Mouse (Mus musculus) cerebral cortex, adult 2 months (tissue): ENCODE measurements around the gene Rhox4e.

Experiments
- WGBS: fragments of 180-500 bp; shearing (Covaris S2); methylation state at CpG from one replicate; pipeline ENCODE4 v1.1.7; 2018; 5-methylcytosine and 5-hydroxymethylcytosine counted together

Gene Rhox4e

GRCm38 (mm10) chrX:37557112-37557511 lies at the start of gene Rhox4e:
Gene Rhox4e, plus strand, starts transcription at chrX:37557412.
- WGBS: 96% methylated on average over 10 of the region's 18 CpGs

DNA sequence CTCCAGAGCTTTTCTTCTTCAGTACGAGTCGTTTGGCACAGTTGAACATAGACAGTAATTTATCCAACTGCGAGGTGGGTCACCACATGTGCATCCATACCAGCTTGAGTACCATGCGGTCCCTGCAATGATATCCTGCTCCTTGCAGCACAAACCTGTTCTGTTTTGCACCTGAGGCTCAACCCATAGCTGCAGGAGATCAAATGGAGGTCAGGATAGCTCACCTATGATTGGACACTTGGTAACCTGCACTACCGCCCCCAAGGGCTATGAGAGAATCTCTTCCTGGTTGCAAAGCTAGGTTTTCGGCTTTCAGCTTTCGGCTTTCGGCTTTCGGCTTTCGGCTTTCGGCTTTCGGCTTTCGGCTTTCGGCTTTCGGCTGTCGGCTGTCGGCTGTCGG lies 43.2 kb upstream of the Rhox4e start, which contains the start of gene Rhox4d:
Gene Rhox4d (plus strand): TSS at position 301 of the 400 bp plus-strand sequence.
- WGBS: 94% methylated on average over 17 of the region's 18 CpGs

DNA sequence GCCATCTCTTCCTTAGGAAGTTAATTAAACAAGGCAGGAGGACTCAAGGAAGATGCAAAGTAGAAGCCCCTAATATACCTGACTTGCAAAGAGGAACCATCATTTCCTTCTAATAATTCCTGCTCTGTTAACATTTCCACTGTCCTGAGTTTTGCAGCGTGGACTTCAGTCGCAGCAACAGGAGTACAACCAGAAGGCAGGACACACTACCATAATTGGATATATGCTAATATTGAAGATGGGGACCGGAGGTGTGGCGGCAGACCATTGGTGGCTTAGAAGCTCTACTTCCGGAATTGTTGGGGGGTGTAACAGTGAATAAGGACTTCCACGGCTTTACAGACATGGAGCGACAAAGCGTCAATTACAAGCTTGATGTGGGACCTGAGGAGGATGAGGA lies 27.1 kb upstream of the Rhox4e start, which contains the start of gene Rhox2e:
Gene Rhox2e (plus strand): TSS at position 301 of the 400 bp plus-strand sequence.
- 91% methylated on average over 2 of the region's 8 CpGs for WGBS

DNA sequence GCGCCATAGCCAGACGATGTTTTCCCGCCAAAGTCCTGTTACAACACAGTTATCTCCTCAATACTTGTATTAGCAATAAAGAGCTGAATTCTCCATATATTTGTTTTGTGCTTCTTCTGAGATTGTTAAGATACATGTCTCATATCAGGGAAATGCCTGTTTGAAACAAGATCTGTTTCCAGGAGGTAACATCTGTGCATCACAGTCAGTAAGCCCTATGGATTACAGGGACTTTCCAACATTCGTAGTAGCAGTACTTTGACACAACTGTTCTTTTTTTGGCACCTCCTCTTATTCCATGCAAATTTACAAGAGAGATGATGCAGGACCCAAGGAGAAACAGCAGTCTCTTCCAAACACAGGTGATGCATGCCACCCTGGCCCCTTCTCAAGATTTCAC lies 15.5 kb upstream of the Rhox4e start, which contains the start of gene Rhox3e:
Gene Rhox3e (plus strand): TSS at position 301 of the 400 bp plus-strand sequence.
- WGBS: no CpG with 5 or more reads among the region's 4 CpGs

GRCm38 (mm10) chrX:37571105-37571504 lies 13.9 kb downstream of the Rhox4e start, which contains the start of gene Rhox2f:
Gene Rhox2f, plus strand, starts transcription at chrX:37571405.
- WGBS: 96% methylated on average over 8 of the region's 8 CpGs

- 45% methylated on average over 2 of the region's 2 CpGs for WGBS
Measured at GRCm38 (mm10) chrX:37572638-37573037, 15.4 kb downstream of the Rhox4e start.

DNA sequence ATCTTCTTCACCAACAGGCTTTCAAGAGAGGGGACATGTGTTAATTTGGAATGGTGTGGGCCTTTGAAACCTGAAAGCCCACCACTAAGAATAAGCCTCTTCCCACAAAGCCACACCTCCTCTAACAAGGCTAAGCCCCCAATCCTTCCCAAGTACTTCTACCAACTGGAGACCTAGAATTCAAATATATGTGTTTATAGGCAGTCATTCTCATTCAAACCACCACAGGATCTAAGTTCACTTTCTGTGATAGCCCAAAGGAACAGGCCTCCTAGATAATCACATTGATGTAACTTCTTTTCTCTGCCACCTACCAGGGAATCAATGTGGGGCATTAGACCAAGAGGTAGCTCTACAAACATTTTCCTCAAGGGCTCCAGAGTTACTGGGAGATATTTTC lies 23.5 kb downstream of the Rhox4e start, which contains the start of gene Rhox3f:
Gene Rhox3f (plus strand): TSS at position 301 of the 400 bp plus-strand sequence.

DNA sequence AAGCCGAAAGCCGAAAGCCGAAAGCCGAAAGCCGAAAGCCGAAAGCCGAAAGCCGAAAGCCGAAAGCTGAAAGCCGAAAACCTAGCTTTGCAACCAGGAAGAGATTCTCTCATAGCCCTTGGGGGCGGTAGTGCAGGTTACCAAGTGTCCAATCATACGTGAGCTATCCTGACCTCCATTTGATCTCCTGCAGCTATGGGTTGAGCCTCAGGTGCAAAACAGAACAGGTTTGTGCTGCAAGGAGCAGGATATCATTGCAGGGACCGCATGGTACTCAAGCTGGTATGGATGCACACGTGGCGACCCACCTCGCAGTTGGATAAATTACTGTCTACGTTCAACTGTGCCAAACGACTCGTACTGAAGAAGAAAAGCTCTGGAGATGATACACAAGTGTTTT lies 50.4 kb downstream of the Rhox4e start, which contains the start of gene Rhox4f:
Gene Rhox4f (minus strand): TSS at position 101 of the 400 bp plus-strand sequence.
- 98% methylated on average over 19 of the region's 19 CpGs for WGBS
